Mouse (Mus musculus): Measurements from ENCODE around the gene Neurl3. TPM values are rescaled to one million over a fixed set of nuclear protein-coding genes. Genes with fewer than 3 reads are reported as not detected.
A peak's percentile ranks its signal among the peaks of the same experiment; 100 is the strongest.

Neurl3 gene
- polyA plus RNA-seq (2014; fragmentation: Nextera tagmentation; extraction: Ambion mirVana), result 1.1 and 2.1 TPM in 2 replicates

DNA sequence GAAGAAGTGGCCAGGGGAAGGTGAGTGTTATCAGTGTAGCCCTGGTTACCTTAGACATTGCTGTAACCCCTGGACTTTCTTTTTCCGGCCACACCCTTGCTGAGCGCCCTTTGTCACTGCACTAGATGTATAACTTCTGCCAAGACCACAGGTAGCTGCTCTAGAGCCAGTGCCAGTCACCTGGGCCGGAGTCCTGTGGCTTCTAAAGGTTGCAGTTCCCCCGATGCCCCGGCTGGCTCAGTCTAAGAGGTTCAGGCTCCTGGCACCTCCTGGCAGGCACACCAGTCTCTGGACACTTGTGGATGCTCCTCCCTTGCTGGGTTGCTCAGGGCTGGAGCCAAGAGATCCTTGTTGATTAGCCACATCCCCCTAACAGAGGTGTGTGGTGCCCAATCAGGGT is at the start of gene Neurl3:
Gene Neurl3 (minus strand): TSS at position 225 of the 400 bp plus-strand sequence.
- no peak for ATAC-seq (ENCODE audit: low read depth)
- Histone ChIP-seq H3K27me3 (ENCODE audit: control insufficient read depth, insufficient read depth, low read length) (no peaks in the 10 kb centered on the region), H3K4me1 (ENCODE audit: control insufficient read depth, insufficient read depth, low read length) (0 out of 2 replicates have a peak, but pooled peaks cover 1% of the 10 kb centered on the region), H3K36me3 (ENCODE audit: control insufficient read depth, insufficient read depth, low read length) (no peaks in the 10 kb centered on the region), H3K9ac (replicated peaks; ENCODE audit: low read depth, low read length) (no peak within 1 kb of the TSS), H3K27ac (ENCODE audit: low read depth, low read length) (no peak within 1 kb of the TSS), H3K4me3 (ENCODE audit: low read depth, low read length) (no peak within 1 kb of the TSS), H3K4me2 (ENCODE audit: low read depth, low read length) (no peak within 1 kb of the TSS), H3K9me3 (ENCODE audit: control insufficient read depth, low read length) (no peaks in the 10 kb centered on the region)
- WGBS, result 92% methylated on average over 5 of the region's 5 CpGs

DNA sequence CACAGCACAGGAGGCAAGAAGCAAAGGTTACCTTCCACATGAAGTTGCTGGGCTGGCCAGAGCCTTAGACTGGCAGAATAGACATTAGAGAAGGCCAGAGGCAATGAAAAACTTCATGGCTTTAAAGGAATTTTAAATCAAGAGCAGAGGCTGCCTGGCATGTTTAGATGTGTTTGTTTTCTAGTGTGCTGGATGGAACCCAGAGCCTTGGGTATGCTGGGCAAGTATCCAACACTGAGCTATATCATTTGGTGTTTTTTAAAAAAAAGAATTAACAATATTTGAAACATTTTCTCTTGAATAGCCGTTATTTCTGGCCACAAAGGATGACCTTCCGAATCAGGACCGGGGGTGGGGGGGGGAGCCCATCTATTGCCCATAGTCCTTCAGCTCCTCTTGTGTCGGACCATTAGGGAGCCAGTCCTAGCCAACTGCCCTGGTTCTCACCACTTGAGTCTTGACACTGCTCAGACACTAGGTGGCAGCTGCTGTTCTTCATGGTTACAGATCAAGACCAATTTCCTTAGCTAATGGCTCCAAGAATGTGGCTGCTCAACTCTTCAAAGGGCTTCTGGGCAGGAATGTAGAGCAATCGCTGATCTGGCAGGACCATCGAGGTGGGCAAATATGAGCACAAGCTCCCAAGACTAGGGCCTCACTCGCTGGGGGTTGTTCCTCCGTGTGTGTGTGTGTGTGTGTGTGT is 49.4 kb upstream of the Neurl3 start:
- H3K9ac ChIP-seq (replicated peaks; ENCODE audit: low read depth, low read length), result no peak overlapping the region
- WGBS, result 57% methylated on average over 8 of the region's 8 CpGs
- H3K27ac ChIP-seq (ENCODE audit: low read depth, low read length), result no peak overlapping the region
- ATAC-seq (ENCODE audit: low read depth), result peak; percentile 62; the same call in 1 of the 2 replicates
- no peak overlapping the region for H3K4me2 ChIP-seq (ENCODE audit: low read depth, low read length)
- no peaks in the 10 kb centered on the region for H3K36me3 ChIP-seq (ENCODE audit: control insufficient read depth, insufficient read depth, low read length)
- H3K4me3 ChIP-seq (ENCODE audit: low read depth, low read length), result no peak overlapping the region
- no peaks in the 10 kb centered on the region for H3K9me3 ChIP-seq (ENCODE audit: control insufficient read depth, low read length)
- no peaks in the 10 kb centered on the region for H3K27me3 ChIP-seq (ENCODE audit: control insufficient read depth, insufficient read depth, low read length)
- no peaks in the 10 kb centered on the region for H3K4me1 ChIP-seq (ENCODE audit: control insufficient read depth, insufficient read depth, low read length)

DNA sequence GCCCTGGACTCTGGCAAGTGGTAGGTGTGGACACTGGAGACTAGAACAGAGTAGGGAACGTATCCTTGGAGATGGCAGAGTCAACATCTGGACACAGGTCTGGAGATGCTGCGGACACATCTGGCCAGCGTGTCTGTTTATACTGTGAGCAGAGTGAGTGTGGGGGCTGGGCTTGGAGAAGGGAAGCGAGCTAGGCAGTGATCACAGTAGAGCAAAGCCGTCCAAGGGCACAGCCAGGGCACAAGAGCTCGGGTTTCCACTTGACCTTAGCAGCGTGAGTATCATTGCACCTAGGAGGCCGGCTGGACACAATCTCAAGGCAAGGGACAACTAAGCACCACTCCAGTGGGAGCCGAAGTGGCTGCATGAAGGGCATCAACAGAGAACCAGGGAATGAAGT is 48.6 kb upstream of the Neurl3 start:
- WGBS, result 81% methylated on average over 9 of the region's 9 CpGs
- ATAC-seq (ENCODE audit: low read depth), result no peak
- no peaks in the 10 kb centered on the region for H3K4me1 ChIP-seq (ENCODE audit: control insufficient read depth, insufficient read depth, low read length)
- no peaks in the 10 kb centered on the region for H3K36me3 ChIP-seq (ENCODE audit: control insufficient read depth, insufficient read depth, low read length)
- H3K9me3 ChIP-seq (ENCODE audit: control insufficient read depth, low read length), result no peaks in the 10 kb centered on the region
- H3K4me2 ChIP-seq (ENCODE audit: low read depth, low read length), result no peak overlapping the region
- H3K4me3 ChIP-seq (ENCODE audit: low read depth, low read length), result no peak overlapping the region
- no peaks in the 10 kb centered on the region for H3K27me3 ChIP-seq (ENCODE audit: control insufficient read depth, insufficient read depth, low read length)
- H3K9ac ChIP-seq (replicated peaks; ENCODE audit: low read depth, low read length), result no peak overlapping the region
- H3K27ac ChIP-seq (ENCODE audit: low read depth, low read length), result no peak overlapping the region

- Histone ChIP-seq H3K4me1 (ENCODE audit: control insufficient read depth, insufficient read depth, low read length) (no peaks in the 10 kb centered on the region), H3K4me2 (ENCODE audit: low read depth, low read length) (no peak overlapping the region), H3K4me3 (ENCODE audit: low read depth, low read length) (no peak overlapping the region), H3K9me3 (ENCODE audit: control insufficient read depth, low read length) (no peaks in the 10 kb centered on the region), H3K27ac (ENCODE audit: low read depth, low read length) (no peak overlapping the region), H3K9ac (replicated peaks; ENCODE audit: low read depth, low read length) (no peak overlapping the region), H3K36me3 (ENCODE audit: control insufficient read depth, insufficient read depth, low read length) (no peaks in the 10 kb centered on the region), H3K27me3 (ENCODE audit: control insufficient read depth, insufficient read depth, low read length) (no peaks in the 10 kb centered on the region)
- no peak for ATAC-seq (ENCODE audit: low read depth)
- 78% methylated on average over 11 of the region's 11 CpGs for WGBS
Measured at GRCm38 (mm10) chr1:36321829-36322573, 47.5 kb upstream of the Neurl3 start.

DNA sequence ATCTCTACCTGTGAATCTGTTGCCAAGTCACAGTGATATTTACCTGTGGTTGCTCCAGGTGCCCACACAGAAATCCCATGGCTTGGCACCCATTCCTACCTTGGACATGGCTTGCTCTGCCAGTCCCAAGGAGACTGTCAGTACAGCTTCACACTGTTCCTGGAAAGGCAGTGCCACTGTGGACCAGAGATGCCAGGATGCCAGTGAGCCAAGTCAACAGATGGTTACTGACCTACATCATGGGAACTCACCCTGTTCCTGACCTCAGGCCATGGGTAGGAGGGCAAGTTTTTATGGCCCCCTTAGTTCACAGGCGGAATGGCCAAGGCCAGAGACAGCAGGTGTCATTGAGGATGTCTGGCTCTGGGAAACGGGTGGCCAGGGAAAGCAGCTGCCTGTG is 46.7 kb upstream of the Neurl3 start:
- Histone ChIP-seq H3K4me3 (ENCODE audit: low read depth, low read length) (no peak overlapping the region), H3K9ac (replicated peaks; ENCODE audit: low read depth, low read length) (no peak overlapping the region), H3K36me3 (ENCODE audit: control insufficient read depth, insufficient read depth, low read length) (no peaks in the 10 kb centered on the region), H3K4me1 (ENCODE audit: control insufficient read depth, insufficient read depth, low read length) (no peaks in the 10 kb centered on the region), H3K9me3 (ENCODE audit: control insufficient read depth, low read length) (no peaks in the 10 kb centered on the region), H3K27me3 (ENCODE audit: control insufficient read depth, insufficient read depth, low read length) (no peaks in the 10 kb centered on the region), H3K27ac (ENCODE audit: low read depth, low read length) (no peak overlapping the region), H3K4me2 (ENCODE audit: low read depth, low read length) (no peak overlapping the region)
- 71% methylated on average over 2 of the region's 2 CpGs for WGBS
- ATAC-seq (ENCODE audit: low read depth), result no peak

GRCm38 (mm10) chr1:36315776-36316100 is 41.3 kb upstream of the Neurl3 start:
- Histone ChIP-seq H3K4me3 (ENCODE audit: low read depth, low read length) (no peak overlapping the region), H3K9ac (replicated peaks; ENCODE audit: low read depth, low read length) (no peak overlapping the region)
- WGBS, result 89% methylated on average over 2 of the region's 2 CpGs

GRCm38 (mm10) chr1:36314959-36315775 is 40.7 kb upstream of the Neurl3 start:
- no peak for ATAC-seq (ENCODE audit: low read depth)
- no peak overlapping the region for H3K9ac ChIP-seq (replicated peaks; ENCODE audit: low read depth, low read length)
- H3K9me3 ChIP-seq (ENCODE audit: control insufficient read depth, low read length), result no peaks in the 10 kb centered on the region
- H3K4me3 ChIP-seq (ENCODE audit: low read depth, low read length), result no peak overlapping the region
- no peak overlapping the region for H3K27ac ChIP-seq (ENCODE audit: low read depth, low read length)
- no peaks in the 10 kb centered on the region for H3K4me1 ChIP-seq (ENCODE audit: control insufficient read depth, insufficient read depth, low read length)
- H3K4me2 ChIP-seq (ENCODE audit: low read depth, low read length), result no peak overlapping the region
- H3K36me3 ChIP-seq (ENCODE audit: control insufficient read depth, insufficient read depth, low read length), result no peaks in the 10 kb centered on the region
- H3K27me3 ChIP-seq (ENCODE audit: control insufficient read depth, insufficient read depth, low read length), result no peaks in the 10 kb centered on the region
- 89% methylated on average over 11 of the region's 11 CpGs for WGBS

More at GRCm38 (mm10) chr1:36315776-36316100, 41.3 kb upstream of the Neurl3 start:
- ATAC-seq (ENCODE audit: low read depth), result no peak
- Histone ChIP-seq H3K9me3 (ENCODE audit: control insufficient read depth, low read length) (no peaks in the 10 kb centered on the region), H3K36me3 (ENCODE audit: control insufficient read depth, insufficient read depth, low read length) (no peaks in the 10 kb centered on the region), H3K27ac (ENCODE audit: low read depth, low read length) (no peak overlapping the region), H3K4me2 (ENCODE audit: low read depth, low read length) (no peak overlapping the region), H3K4me1 (ENCODE audit: control insufficient read depth, insufficient read depth, low read length) (no peaks in the 10 kb centered on the region), H3K27me3 (ENCODE audit: control insufficient read depth, insufficient read depth, low read length) (no peaks in the 10 kb centered on the region)

DNA sequence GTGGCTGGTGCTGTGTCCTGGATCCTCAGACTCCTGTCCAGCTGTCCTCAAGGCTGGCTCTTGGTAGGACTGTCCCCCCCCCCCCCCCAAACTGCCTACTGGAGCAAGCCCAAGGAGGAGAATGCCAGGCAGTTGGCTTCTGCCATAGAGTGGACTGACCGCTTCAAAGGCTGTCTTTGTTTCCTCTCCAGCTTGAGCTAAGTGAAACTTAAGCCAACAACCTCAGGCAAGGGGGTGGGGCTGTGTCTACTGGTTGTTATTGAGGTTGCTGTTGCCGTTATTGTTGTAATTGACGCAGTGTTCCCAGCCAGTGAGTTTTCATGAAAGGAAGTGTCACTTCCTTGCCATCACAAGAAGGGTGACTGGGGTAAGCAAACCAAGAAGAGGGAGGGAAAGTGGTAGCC is 35.0 kb upstream of the Neurl3 start:
- WGBS, result 23% methylated on average over 3 of the region's 3 CpGs
- no peak overlapping the region for H3K27ac ChIP-seq (ENCODE audit: low read depth, low read length)

More for the DNA sequence above, 35.0 kb upstream of the Neurl3 start:
- Histone ChIP-seq H3K9ac (replicated peaks; ENCODE audit: low read depth, low read length) (no peak overlapping the region), H3K4me2 (ENCODE audit: low read depth, low read length) (no peak overlapping the region), H3K4me1 (ENCODE audit: control insufficient read depth, insufficient read depth, low read length) (0 out of 2 replicates have a peak, but pooled peaks cover 7% of the 10 kb centered on the region), H3K9me3 (ENCODE audit: control insufficient read depth, low read length) (no peaks in the 10 kb centered on the region), H3K4me3 (ENCODE audit: low read depth, low read length) (no peak overlapping the region), H3K36me3 (ENCODE audit: control insufficient read depth, insufficient read depth, low read length) (no peaks in the 10 kb centered on the region), H3K27me3 (ENCODE audit: control insufficient read depth, insufficient read depth, low read length) (no peaks in the 10 kb centered on the region)
- ATAC-seq (ENCODE audit: low read depth), result 0 out of 2 replicates have a peak, but pooled peaks have one; percentile 14

Data from neural tube, embryonic 14.5 days (tissue).